Mouse (Mus musculus): Measurements from ENCODE around the gene Saysd1.

Saysd1 gene

DNA sequence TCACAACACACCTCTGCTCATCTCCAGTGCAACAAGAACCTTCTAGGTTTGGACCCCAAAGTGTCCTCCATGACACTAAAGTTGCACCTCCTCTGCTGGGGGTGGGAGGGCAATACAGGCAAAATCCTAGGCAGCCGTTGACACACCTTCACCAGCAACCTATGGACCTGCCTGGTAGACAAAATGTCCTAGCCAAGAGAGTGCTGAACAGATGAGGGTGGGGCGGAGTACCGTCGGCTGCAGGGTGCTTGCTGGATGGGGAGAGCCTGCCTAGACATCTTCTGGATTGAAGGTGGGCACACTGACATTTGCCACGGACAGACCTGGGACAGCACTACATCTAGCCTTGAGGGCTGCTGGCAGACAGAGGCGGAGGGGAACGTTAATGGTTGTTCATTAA is 26.1 kb upstream of the Saysd1 start:
- no peak for DNase-seq (ENCODE audit: low spot score in 2 of 2)

DNA sequence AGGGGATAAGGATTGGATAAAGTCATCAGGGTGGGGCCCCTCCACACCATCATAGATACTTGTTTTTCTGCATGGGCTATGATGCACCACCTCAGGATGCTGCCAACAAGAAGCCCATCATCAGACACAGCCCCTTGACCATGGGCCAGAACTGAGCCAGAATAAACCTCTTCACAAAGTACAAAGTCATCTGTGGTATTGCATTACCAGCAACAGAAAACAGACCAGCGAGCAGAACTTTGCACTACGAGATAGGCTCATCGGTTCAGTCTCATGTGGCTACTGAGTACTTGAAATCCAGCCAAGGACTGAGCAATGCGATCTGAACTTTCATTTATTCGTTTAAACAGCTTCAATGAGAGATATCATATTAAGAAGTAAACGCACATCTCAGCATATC is 24.4 kb upstream of the Saysd1 start:
- DNase-seq (ENCODE audit: low spot score in 2 of 2): no peak

DNA sequence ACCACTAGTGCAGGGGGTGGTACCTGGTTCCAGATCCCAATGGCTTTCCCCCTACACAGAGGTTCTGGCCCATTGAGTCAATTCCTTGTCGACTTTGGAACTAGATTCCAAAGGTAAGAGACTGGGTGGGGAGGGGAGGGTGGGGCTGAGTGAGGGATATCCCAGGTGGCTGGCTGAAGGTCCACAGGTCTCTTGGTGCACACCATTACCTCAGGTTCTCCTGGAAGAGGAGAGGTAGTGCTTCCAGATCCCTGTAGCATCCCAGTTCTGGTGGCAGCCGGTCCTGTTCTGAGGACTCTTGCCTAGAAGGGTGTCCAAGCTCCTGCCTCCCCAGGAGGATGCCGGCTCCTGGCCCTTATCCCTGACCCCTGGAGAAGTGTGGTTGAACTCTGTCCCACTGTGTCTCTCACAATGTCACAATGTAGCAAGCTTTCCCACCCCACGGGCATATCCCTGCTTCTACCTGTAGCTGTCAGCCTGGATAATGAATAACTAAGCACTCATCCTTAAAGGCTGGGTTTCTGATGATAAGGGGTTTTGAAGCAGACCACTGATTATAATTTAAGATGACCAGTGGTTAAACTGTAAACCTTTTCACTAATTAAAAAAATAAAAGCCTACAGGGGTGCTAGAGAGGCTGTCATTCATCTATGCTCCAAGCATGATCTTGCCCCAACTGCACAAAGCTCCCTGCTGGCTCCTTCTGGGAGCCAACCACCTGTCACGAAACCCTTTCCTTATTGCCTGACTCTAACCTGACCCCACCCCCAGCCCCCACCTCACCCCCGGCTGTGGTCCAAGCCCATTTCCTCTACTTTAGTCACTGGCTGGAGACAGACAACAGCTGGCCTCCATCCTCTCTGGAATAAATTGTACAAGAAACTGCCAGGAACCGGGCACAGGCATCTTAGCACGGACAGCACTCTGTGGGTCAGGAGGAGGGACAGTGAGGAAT is 20.7 kb upstream of the Saysd1 start:
- DNase-seq (ENCODE audit: low spot score in 2 of 2): no peak

DNA sequence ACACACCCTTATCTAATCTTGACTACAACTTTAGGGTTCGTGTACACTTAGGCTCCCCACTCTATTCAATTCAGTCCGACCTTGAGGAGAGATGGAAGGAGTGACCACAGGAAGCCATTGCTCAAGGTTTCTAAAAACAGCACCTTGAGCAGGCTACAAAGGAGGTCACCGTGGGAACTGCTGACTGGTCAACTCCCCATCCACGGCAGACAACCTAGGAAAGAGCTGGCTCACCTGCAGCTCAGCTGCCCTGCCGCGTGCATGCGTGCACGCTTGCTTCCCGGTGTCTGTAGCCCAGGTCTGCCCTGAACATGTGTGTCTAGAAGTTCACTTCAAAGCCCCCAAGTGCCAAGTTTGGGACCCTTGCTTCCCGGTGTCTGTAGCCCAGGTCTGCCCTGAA is 19.3 kb upstream of the Saysd1 start:
- no peak for DNase-seq (ENCODE audit: low spot score in 2 of 2)

DNA sequence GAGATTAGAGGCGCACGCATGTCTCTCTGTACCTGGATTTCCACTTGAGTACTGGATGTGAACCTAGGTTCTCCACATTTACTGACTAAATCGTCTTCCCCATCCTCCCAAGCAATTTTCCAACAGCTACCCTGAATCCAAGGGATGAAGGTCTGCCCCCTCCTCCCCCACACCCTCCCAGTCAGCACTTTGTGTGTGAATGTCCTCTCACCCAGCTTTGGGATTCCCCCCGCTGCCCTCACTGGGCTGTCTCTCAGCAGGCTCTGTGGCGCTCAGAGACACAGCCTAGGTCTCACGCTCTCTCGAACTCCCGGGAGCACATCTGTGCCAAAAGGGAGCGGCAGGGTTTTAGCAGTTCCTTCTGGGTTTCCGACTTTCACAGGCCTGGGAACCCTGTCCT is 17.4 kb upstream of the Saysd1 start:
- DNase-seq (ENCODE audit: low spot score in 2 of 2): no peak

DNA sequence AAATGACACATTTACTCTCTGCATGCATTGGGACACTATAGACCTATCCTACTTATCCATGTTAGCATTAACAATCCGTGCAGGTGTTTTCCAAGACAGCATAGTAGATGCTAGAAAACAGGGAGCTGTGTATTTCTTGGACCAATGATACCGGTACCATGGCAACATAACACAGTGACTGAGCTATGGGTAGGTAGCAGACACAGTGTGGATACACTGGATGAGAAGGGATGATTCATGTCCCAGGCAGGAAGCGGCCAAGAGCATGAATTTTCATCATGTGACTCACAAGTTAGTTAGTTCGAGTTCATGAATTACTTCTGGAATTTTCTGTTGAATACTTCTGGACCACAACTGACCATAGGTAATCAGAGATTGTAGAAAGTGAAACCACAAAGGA is 16.6 kb upstream of the Saysd1 start:
- peak; percentile 4 to 7 for DNase-seq (ENCODE audit: low spot score in 2 of 2)

DNA sequence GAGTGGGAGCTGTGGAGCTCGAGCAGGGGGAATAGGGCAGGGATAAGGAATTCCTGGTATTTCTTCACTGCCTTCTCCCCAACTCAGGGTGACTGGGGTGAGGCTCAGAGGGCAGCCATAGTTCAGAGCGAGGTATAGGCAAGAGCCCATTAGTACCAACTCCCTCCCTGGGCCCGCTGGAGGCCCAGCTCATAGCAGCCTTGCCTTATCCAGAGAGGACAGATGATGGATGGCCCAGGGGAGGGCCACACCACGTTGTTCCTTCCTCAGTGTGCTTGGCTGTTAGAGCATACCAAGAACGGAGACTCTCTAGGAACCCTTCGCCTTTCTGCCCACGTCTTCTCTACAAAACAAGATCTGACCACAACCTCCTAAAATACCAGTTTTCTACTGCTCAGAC is 15.9 kb upstream of the Saysd1 start:
- DNase-seq (ENCODE audit: low spot score in 2 of 2): no peak

DNA sequence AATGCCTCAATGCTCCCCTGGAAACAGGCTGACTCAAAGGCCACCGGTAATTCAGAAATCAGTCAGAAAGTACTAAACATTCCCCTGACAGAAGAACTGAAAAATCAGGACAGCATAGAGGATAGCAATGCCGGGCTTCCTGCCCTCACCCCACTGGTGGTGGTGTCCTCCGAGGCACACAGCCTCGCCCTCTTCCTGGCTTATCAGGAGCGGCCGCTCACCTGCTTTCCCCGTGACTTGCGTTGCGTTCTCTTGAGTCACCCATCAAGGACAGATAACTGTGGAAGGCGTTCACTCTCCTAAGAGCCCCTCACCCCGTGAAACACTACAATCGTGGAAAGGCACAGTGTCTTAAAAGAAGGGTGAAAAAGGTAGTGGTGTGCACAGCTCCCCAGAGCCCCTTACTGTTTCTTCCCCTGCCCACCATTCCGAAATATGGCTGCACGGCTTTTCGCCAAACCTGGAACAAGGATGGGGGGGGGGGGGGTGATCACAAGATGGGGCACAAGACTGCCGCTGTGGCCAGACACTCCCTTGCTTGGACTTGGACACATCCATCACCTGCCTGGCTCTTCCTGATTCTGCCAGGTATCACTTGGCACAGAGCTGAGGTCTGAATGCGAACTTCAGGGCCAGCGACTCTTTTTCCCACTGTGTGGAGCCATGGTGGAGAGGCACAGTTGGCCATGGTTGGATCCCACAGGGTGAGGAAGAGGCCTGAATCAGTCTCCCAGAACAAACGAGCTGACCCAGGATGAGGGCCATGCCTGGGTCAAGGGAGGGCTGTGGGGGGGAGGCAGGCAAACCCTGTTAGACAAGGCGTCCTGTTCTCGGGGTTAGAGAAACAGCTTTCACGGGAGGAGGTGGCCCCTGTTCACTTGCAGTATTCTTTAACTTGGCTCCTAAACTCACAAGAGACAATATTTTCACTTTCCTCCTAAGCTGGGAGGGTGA is 11.1 kb upstream of the Saysd1 start:
- DNase-seq (ENCODE audit: low spot score in 2 of 2): no peak

DNA sequence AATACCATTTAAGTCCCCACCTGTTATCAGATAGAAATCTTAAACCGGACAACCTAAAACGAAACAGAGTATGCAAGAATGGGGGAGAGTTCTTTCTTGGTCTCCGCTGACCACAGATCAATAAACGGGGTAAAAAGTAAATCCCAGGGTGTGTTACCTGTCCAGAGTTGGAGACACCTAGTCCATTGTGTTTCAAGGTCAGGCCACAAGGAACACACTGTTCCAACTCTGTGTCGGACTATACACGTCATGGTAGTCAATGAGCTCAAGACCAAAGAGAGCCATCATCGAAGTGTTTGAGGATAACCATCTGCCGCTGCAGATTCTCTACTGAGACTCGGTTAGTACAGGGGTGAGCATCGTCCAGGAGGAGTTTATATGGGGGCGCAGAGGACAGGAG is 10.2 kb upstream of the Saysd1 start:
- DNase-seq (ENCODE audit: low spot score in 2 of 2): no peak

DNA sequence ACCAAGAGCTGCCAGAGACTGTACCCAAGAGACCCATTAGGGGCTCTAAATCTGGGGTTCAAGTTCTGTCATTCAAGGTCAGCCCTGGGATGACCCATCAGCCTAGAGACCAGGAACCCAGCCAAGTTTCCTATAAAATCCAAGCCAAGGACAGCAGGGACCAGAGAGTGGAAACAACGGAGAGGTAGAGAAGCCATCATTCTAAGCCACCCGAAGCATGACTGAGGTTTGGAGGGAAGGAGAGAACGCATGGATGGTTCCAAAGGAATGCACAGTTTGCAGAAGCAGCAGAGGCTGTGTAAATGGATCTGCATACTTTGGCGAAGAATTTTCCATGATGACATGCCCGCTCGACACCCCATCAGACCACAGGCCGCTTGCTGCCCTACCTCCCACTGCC is 9.5 kb upstream of the Saysd1 start:
- no peak for DNase-seq (ENCODE audit: low spot score in 2 of 2)

DNA sequence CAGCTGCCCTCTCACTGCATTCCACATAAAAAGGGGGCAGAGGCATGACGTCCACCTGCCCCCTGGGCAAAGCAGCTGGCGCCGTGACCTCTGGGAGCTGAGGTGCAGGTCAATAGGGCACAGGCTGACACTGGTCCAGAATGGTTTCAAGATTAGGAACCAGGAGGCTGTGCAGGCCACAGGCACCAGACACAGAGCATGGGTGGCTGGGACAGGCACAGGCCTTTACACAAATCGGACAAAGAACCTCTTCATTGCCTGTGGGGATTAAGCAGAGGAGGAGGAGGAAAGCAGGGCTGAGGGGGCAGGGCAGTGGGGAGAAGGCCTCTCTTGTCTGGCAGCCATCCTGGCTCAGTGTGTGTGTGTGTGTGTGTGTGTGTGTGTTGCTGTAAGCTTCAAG is 5.8 kb upstream of the Saysd1 start:
- peak in 1 of 2 experiments; percentile 4 for DNase-seq (ENCODE audit: low spot score in 2 of 2)

DNA sequence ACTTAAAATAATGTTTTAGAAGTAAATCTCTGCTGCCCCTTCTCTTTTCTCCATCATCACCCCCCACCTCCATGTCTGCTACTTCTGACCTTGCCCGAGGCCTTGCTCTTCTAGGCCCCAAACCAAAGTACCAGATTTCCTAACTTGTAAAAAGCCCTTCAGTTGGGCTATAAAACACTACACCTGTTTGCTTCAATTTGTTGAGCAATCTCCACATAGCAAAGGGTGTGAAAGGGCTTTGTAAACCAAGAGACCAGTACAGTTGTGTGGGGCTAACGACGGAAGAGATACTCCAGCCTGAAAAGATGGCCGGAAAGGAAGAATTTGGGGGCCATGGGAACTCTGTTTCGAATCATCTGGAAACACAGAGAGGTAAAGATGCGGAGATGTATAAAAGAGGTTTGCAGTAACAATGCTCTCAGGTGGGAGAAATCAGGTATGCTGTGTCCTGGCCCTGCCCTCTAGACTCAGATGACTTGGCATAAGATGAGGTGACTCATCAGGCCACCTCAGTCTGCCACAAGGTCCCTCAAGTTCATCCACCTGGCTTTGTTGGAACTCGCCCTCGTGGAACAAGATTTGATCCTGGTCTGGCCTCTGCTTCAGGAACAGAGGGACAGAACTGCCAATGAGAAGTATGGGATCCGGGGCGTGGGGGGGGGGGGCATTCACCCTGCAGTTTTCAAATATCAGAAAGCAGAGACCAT is 3.2 kb downstream of the Saysd1 start:
- DNase-seq (ENCODE audit: low spot score in 2 of 2): no peak

DNA sequence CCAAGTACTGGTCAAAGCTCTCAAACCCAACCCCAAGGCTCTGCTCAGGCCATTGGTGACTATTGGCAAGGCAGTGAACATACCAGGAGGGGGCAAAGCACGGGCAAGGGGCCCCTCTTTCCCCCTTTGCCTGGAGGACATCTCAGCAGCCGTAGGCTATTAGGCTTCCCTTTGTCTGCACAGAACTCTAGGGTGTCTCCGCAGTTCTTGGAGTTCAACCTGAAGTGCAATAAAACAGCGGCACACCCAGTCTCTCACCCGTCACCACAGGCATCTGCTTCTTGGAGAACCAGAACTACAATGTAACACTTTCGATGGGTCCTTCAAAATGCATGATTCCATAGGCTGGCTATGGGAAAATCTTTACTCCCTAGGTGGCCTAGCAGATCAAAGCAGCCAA is 10.2 kb downstream of the Saysd1 start:
- DNase-seq (ENCODE audit: low spot score in 2 of 2): no peak

DNA sequence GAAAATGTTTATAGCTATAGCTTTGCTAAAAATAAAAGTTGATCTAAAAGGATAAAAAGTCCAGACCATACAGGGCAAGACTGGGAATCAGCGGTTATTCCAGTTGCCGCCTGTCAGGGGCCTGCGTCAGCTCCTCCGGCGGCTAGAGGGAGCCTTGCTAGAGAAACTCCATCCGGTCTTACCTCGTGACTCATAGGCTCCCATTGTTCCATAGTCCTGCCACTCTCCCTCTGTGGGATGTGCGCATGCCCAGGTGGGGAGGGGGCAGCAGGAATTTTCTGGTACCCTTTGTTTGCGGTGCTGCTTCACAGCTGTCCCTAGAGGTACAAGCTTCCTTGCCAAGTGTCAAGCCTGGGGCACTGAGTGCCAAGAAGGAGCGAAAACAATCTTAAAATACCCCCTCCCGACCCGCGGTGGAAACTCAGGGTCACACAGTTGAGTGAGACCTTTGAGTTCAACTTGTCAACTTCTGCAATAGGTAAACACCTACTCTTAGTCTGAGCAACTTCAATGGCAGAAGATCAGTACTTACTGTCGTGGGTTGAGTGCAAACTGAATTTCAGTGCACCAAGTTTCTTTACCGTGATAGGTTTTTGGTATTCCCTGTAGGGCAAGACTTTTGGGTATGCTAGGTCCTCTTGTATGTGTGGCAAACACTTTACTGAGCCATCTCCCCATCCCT is 10.8 kb downstream of the Saysd1 start:
- DNase-seq (ENCODE audit: low spot score in 2 of 2): no peak

DNA sequence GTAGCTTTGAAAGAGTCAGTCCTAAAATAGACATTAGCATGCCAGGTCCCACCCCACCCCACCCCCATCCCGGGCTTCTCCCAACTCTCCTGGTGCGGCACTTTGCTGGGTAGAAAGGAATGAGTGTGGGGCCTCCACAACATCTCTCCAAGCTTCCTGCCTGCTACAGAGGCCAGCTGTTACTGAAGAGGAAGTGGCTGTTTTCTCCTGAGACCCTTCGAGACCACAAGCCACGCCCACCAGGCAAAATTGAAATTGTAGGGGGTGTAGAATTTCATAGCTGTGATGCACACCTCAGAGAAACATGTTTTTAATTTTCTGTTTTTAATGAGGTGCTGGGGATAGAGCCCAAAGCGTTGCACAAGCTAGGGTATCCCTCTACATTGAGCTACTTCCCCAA is 17.5 kb downstream of the Saysd1 start:
- DNase-seq (ENCODE audit: low spot score in 2 of 2): no peak

DNA sequence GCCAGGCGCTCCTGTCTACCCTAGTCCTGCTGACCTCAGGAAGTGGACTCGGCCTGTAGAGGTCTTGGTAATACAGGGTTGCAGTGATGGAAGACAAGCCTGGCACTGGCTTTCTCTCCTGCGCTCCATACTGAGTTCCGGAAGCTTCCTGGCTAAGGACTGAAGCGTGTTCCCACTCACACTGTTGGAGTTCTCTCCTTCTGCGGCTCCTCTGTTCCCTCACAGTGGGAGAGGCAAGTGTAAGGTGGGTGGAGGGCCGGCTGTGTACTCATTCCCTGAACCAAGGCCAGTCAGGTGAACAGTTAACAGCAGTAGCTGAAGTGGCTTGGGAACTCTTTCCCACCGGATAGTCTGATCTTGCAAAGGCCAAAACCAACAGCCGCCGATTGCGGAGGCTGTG is 18.3 kb downstream of the Saysd1 start:
- DNase-seq (ENCODE audit: low spot score in 2 of 2): peak; percentile 10 to 13

DNA sequence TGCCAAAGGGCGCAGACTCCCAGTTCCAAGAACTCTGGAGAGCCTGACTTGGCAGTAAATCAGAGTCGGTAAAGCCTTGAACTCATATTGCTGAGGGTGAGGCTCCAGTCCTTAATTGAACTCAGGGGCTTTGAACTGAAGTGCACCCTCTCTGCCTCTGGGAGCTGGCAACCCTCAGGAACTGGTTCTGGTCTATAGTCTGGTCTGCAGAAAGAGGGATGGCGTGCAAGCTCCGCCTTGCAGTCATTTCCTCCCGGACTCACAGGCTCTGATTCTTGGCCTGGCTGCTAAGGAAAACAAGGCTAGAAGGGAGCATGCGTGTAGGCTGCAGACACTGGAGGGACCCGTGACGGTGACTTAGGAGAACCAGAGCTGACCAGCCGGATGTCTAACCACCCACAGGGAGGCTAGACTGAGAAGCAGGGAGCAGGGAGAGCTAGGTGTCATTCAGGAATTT is 22.2 kb downstream of the Saysd1 start:
- DNase-seq (ENCODE audit: low spot score in 2 of 2): no peak

DNA sequence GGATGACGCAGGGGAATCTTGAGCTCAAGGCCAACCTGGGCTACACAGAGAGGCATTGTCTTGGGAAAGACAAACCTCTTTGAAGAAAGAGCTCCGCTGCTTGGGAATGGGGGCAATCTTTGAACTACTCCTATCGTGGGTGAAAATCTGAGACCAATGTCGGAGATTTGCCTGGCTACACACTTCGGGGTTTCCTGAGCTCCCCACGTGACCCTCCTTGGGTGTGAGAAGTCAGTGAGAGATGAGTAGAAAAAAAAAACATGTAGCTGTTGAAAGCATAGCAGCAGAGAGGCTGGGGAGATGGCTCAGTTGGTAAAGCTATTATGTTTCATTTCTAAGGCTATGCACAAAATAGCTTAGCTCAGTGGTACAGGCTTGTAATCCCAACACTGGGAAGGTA is 23.4 kb downstream of the Saysd1 start:
- DNase-seq (ENCODE audit: low spot score in 2 of 2): no peak

DNA sequence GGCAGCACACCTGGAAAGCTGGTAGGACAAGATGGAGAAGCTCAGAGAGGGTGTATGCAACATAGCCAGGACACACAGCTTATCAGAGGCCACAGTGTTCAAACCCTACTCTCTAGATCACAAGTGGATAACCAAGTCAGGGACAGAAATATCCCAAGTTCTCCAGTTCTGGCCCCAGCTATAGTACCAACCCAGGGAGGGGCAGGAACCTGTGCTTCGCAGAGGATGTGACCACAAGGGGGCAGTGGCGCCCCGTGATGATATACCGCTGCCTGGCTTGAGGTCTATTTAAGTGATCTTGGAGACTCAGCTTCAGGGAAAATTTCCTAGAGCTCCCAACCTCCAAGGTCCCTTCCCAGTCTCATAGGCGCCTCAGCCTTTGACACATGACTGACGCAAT is 24.4 kb downstream of the Saysd1 start:
- DNase-seq (ENCODE audit: low spot score in 2 of 2): peak; percentile 90 to 91

DNA sequence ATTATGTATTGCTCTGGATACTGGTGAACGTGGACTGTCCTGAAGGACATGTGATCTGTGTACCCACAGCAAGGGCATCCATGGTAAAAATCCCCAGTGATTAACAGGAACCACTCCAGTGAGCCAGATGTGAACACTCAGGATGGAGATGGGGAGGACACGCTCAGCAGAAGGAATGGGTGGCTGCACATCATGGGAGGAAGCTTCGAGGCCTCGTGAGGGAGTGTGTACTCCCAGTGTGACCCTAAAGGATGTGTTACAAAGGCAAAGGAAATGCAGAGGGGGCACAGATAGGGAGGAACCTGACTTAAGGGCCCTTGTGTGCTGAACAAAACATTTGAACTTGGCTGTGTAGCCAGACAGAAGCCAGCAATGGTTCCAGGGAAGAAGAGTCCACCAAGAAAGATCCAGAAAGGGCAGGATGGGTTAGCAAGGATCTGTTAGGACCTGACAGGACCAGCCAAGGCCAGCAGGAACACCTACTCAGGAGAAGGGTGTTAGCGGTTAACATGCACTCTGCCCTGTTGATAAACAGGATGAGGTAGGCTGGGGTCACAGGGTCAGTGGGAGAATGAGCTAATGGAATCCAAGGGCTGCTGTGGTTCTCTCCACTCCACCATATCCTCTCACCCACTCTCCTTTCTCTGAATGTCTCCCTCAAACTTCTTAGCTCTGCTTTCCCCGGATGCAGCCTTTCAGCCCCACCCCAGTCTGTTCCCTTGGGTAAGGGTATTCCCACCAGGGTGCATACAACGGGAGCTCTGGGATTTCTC is 25.0 kb downstream of the Saysd1 start:
- DNase-seq (ENCODE audit: low spot score in 2 of 2): no peak

DNA sequence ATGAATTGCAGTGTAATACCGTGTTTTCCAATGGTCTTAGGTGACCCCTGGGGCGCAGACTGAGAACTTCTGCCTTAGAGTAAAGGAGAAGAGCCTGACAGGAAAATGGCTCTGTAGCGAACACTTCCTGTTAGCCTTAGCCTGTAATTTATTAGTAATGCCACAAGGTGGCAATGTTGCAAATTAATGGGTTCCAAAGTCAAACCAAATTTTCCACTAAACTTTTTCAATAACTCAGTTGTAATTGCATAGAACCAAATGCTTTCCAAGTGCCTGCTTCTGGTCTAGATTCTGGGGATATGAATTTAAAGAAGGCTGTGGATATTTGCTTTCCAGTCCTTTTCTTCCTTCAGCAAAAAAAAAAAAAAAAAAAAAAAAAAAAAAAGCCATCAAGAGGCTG is 26.1 kb downstream of the Saysd1 start:
- DNase-seq (ENCODE audit: low spot score in 2 of 2): no peak
